8 mouse cellular contexts compared by ENCODE assay signal in genomic region chr5:142820276-142821265, GRCm38 (mm10). TPM values are rescaled to one million over a fixed set of nuclear protein-coding genes. Genes with fewer than 3 reads are reported as not detected.
DNase-seq lines count a peak whose midpoint lies in the region; ATAC-seq lines count a peak whose summit lies in the region.

No protein-coding gene starts in this region.

- H3K4me2 ChIP-seq in intestine, embryonic 14.5 days (ENCODE audit: low read length): peak overlapping the region; percentile 98
- peak overlapping the region; percentile 78 for H3K4me2 ChIP-seq in midbrain, embryonic 11.5 days

- peak overlapping the region; percentile 100 for H3K9ac ChIP-seq in intestine, embryonic 14.5 days (ENCODE audit: low read length)
- peak overlapping the region; percentile 99 for H3K9ac ChIP-seq in midbrain, embryonic 11.5 days (ENCODE audit: low read length)

- no peaks in the 10 kb centered on the region for H3K27me3 ChIP-seq in intestine, embryonic 14.5 days (replicated peaks; ENCODE audit: control insufficient read depth, insufficient read depth, low read length)
- H3K27me3 ChIP-seq in midbrain, embryonic 11.5 days (ENCODE audit: control insufficient read depth, insufficient read depth, low read length): peaks cover 3% of the 10 kb centered on the region; the same call in 1 of the 2 replicates
- peaks cover 2% of the 10 kb centered on the region; the same call in 1 of the 2 replicates for H3K27me3 ChIP-seq in splenic B cell, adult 2 months (ENCODE audit: control insufficient read depth, insufficient read depth, low read length, poor library complexity, severe bottlenecking)

- H3K36me3 ChIP-seq in intestine, embryonic 14.5 days (ENCODE audit: control insufficient read depth, insufficient read depth, low read length): no peaks in the 10 kb centered on the region
- H3K36me3 ChIP-seq in midbrain, embryonic 11.5 days (ENCODE audit: control insufficient read depth, insufficient read depth, low read length): no peaks in the 10 kb centered on the region
- no peaks in the 10 kb centered on the region for H3K36me3 ChIP-seq in splenic B cell, adult 2 months (ENCODE audit: control insufficient read depth, insufficient read depth, low read length, poor library complexity, severe bottlenecking)

- H3K9me3 ChIP-seq in intestine, embryonic 14.5 days (ENCODE audit: control insufficient read depth, low read length): no peaks in the 10 kb centered on the region
- H3K9me3 ChIP-seq in midbrain, embryonic 11.5 days (ENCODE audit: control insufficient read depth, low read length): no peaks in the 10 kb centered on the region

- H3K4me1 ChIP-seq in intestine, embryonic 14.5 days (replicated peaks; ENCODE audit: control insufficient read depth, insufficient read depth, low read length): peaks cover 21% of the 10 kb centered on the region
- H3K4me1 ChIP-seq in midbrain, embryonic 11.5 days (ENCODE audit: control insufficient read depth, insufficient read depth, low read length): peaks cover 35% of the 10 kb centered on the region

- under 1% methylated on average over 53 of the region's 53 CpGs for WGBS in intestine, embryonic 14.5 days
- WGBS in midbrain, embryonic 11.5 days: under 1% methylated on average over 53 of the region's 53 CpGs

- peak; percentile 18 for DNase-seq in CD4-positive, CD25-positive, alpha-beta regulatory T cell, adult 2 months (ENCODE audit: low read depth, low spot score)
- peak; percentile 89 to 95 for DNase-seq in cerebellum, postnatal 14 days
- DNase-seq in gastrocnemius, postnatal 14 days: peak; percentile 78
- DNase-seq in intestine, embryonic 14.5 days (ENCODE audit: low spot score): peak; percentile 82
- peak; percentile 65 to 76 for DNase-seq in left cerebral cortex, postnatal 36 days (ENCODE audit: low spot score in 2 of 2)
- DNase-seq in midbrain, embryonic 11.5 days (ENCODE audit: low spot score, missing footprints): peak; percentile 98
- DNase-seq in splenic B cell, adult 2 months (ENCODE audit: low read depth, low spot score): peak; percentile 40

- ATAC-seq in CD4-positive, CD25-positive, alpha-beta regulatory T cell, adult 4 months: no peak
- ATAC-seq in intestine, embryonic 14.5 days (replicated peaks; ENCODE audit: low FRiP score, low TSS enrichment, low read depth): no peak
- ATAC-seq in midbrain, embryonic 11.5 days (ENCODE audit: low FRiP score): no peak

- intact Hi-C loops in gastrocnemius, postnatal 14 days (cut with DNase I; ENCODE audit: low total_unique reads): no loop called here
- intact Hi-C loops in left cerebral cortex, postnatal 36 days (cut with DNase I): loop anchor here (2.0 to 5.0 kb wide), 2 partner anchors 37 to 56 kb away; no protein-coding TSS in a partner anchor

- peak overlapping the region; percentile 100 for H3K27ac ChIP-seq in intestine, embryonic 14.5 days (ENCODE audit: low read depth)
- peak overlapping the region; percentile 100 for H3K27ac ChIP-seq in midbrain, embryonic 11.5 days (ENCODE audit: low read depth, low read length)

- H3K4me3 ChIP-seq in intestine, embryonic 14.5 days (ENCODE audit: low read depth, low read length): peak overlapping the region; percentile 65
- peak overlapping the region; percentile 97 for H3K4me3 ChIP-seq in midbrain, embryonic 11.5 days (ENCODE audit: low read depth, low read length)

RNA-seq across cellular contexts. Expression of gene Tnrc18, which starts 3.1 kb away (rescaled TPM):
- 1 to 10 TPM; 2.8 to 3.7 TPM for polyA plus RNA-seq in CD4-positive, CD25-positive, alpha-beta regulatory T cell, adult 4 months (2017; shearing (Covaris generic))
- total RNA-seq in gastrocnemius, postnatal 14 days (2021): 10 to 100 TPM; 36.2 to 37.1 TPM
- 31.3 TPM in 2 replicates for polyA plus RNA-seq in intestine, embryonic 14.5 days (2014; fragmentation: Nextera tagmentation; extraction: Ambion mirVana)
- total RNA-seq in left cerebral cortex, postnatal 36 days (2021): 100 to 1,000 TPM; 117 to 147 TPM
- 26.9 and 27.4 TPM in 2 replicates for polyA plus RNA-seq in midbrain, embryonic 11.5 days (2014; fragmentation: Nextera tagmentation; extraction: Ambion mirVana)

Comparison
In these comparisons a context has a peak if more than half of its experiments do, and no peak if none do; other contexts are left out.
1. DNase-seq: peak in every context shown above with its lines; median percentile 98 in midbrain, embryonic 11.5 days; 92 in cerebellum, postnatal 14 days; 82 in intestine, embryonic 14.5 days; 78 in gastrocnemius, postnatal 14 days; 70 in left cerebral cortex, postnatal 36 days; 40 in splenic B cell, adult 2 months; 18 in CD4-positive, CD25-positive, alpha-beta regulatory T cell, adult 2 months.